Mouse (Mus musculus) kidney, embryonic 16.5 days (tissue): ENCODE results near the gene Cpe. TPM values are rescaled to one million over a fixed set of nuclear protein-coding genes. Genes with fewer than 3 reads are reported as not detected.

Experiments
- ATAC-seq: fragments of 200-750 bp; cut with Nextera tagmentation; 2 replicates; pipeline ENCODE4 v1.8.0; 2017; ENCODE audit warnings: moderate TSS enrichment; ENCODE audit not compliant: low FRiP score, low TSS enrichment
- H3K27ac ChIP-seq: fragments of 300-500 bp; sonication (generic); 2 replicates; pipeline ENCODE4 v1.5.1; 2014; ENCODE audit warnings: low read length
- H3K27me3 ChIP-seq: fragments of 300-500 bp; sonication (generic); 2 replicates; pipeline ENCODE4 v1.6.1; 2014; ENCODE audit warnings: low read length, control low read depth, mixed read lengths; ENCODE audit not compliant: insufficient read depth
- H3K36me3 ChIP-seq: fragments of 300-500 bp; sonication (generic); 2 replicates; pipeline ENCODE4 v1.6.1; 2014; ENCODE audit warnings: low read length, control low read depth, mixed read lengths; ENCODE audit not compliant: insufficient read depth
- H3K4me1 ChIP-seq: fragments of 300-500 bp; sonication (generic); 2 replicates; pipeline ENCODE4 v1.6.1; 2014; ENCODE audit warnings: low read length, control low read depth, mixed read lengths; ENCODE audit not compliant: insufficient read depth
- H3K4me2 ChIP-seq: fragments of 300-500 bp; sonication (generic); replicated peaks from 2 replicates; pipeline ENCODE4 v1.6.1; 2014; ENCODE audit warnings: low read depth, low read length
- H3K4me3 ChIP-seq: fragments of 300-500 bp; sonication (generic); 2 replicates; pipeline ENCODE4 v1.5.1; 2014; ENCODE audit warnings: mild to moderate bottlenecking, low read length
- H3K9ac ChIP-seq: fragments of 300-500 bp; sonication (generic); replicated peaks from 2 replicates; pipeline ENCODE4 v1.6.1; 2014; ENCODE audit warnings: low read length
- H3K9me3 ChIP-seq: fragments of 300-500 bp; sonication (generic); 2 replicates; pipeline ENCODE4 v1.6.1; 2016; ENCODE audit warnings: low read length, control low read depth
- WGBS: fragments of 180-500 bp; shearing (Covaris S2); extraction: QIAGEN DNeasy Blood & Tissue Kit; methylation state at CpG from one replicate; pipeline ENCODE4 v1.1.7; 2014; 5-methylcytosine and 5-hydroxymethylcytosine counted together
- polyA plus RNA-seq: library from polyadenylated mRNA; unstranded; fragments of >200 nt; fragmentation: Nextera tagmentation; extraction: Ambion mirVana; gene quantifications from 2 replicates; pipeline ENCODE4 v1.2.1, GENCODE M21; 2015

Gene Cpe
- polyA plus RNA-seq, 1 experiment from 2014 or later: 66.8 TPM

GRCm38 (mm10) chr8:64543441-64543840, 149.4 kb downstream of the Cpe start:
- H3K27ac ChIP-seq: no peak overlapping the region
- no peak for ATAC-seq
- 90% methylated on average over 7 of the region's 7 CpGs for WGBS
- H3K4me2 ChIP-seq: no peak overlapping the region
- H3K4me3 ChIP-seq: no peak overlapping the region
- H3K27me3 ChIP-seq: no peaks in the 10 kb centered on the region
- H3K9ac ChIP-seq: no peak overlapping the region
- H3K4me1 ChIP-seq: no peaks in the 10 kb centered on the region
- H3K9me3 ChIP-seq: no peaks in the 10 kb centered on the region
- no peaks in the 10 kb centered on the region for H3K36me3 ChIP-seq

Other genes starting within 250 kb of the Cpe start
- 73.8 and 82.0 TPM in 2 replicates for gene Msmo1, start 40.7 kb upstream of the Cpe start, polyA plus RNA-seq
- gene Klhl2, start 157.0 kb upstream of the Cpe start, polyA plus RNA-seq: 6.7 and 6.9 TPM in 2 replicates